Mouse (Mus musculus) Muller cell, postnatal 12 days (primary cell): ENCODE measurements around the gene Zdhhc1.

Experiments used
- DNase-seq: peaks from one replicate; pipeline ENCODE4 v3.0.0-alpha.2; 2015; ENCODE audit errors: inconsistent ontology term

Gene Zdhhc1

GRCm38 (mm10) chr8:105496439-105497180 is at the start of gene Zdhhc1:
TSS of gene Zdhhc1 (minus strand) at chr8:105496902.
- peak; percentile 85 for DNase-seq

- peak; percentile 45 for DNase-seq
Observed at GRCm38 (mm10) chr8:105545249-105545648, 48.5 kb upstream of the Zdhhc1 start.

DNA sequence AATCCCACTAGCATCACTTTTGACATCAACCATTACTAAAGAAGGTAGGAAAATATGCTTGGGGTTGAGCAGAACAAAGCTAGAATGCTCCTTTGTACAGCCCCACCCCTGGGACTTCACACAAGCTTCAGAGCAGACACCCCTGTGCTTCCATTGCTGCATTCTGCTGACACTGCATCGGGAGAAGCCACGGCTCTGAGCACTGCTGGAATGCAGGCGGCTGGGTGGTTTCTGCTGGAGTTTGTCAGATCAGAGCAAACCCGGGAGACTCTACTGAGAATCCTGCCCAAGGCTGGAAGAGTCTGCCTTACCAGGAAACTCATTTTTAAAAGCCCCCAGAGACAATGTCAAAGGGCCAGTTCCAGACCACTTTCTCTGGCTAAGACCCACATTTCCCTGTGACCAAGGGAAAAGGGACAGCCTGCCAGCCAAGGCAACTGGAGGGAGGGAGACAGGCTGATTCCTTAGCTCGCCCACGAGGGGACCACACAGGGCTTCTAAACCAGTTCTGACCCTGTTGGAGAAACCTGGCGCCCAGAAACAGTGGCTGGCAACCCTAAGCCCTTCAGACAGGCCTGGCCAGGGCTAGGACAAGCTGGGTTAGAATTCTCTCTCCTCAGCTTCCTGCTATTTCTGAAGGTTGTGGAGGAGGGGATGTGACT is 48.0 kb upstream of the Zdhhc1 start:
- DNase-seq: peak; percentile 64

GRCm38 (mm10) chr8:105543703-105544102 is 47.0 kb upstream of the Zdhhc1 start:
- DNase-seq: no peak

DNA sequence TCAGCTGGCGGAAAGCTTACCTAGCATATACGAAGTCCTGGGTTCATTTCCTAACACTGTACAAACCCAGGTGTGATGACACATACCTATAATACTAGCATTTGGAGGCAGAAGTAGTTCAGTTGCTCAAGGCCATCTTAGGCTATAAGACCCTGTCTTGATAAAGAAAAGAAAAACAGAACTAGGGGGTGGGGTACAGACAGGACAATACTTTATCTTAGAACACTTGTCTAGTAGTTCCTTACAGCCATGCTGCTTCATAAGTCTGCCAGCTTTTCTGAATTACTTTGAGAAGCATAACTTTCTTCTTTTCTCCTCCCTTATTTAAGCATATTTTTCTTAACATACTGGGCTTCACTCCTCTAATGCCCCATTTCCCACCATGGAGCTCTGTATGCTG is 46.1 kb upstream of the Zdhhc1 start:
- DNase-seq: no peak

GRCm38 (mm10) chr8:105542032-105542656 is 45.4 kb upstream of the Zdhhc1 start:
- DNase-seq: no peak

DNA sequence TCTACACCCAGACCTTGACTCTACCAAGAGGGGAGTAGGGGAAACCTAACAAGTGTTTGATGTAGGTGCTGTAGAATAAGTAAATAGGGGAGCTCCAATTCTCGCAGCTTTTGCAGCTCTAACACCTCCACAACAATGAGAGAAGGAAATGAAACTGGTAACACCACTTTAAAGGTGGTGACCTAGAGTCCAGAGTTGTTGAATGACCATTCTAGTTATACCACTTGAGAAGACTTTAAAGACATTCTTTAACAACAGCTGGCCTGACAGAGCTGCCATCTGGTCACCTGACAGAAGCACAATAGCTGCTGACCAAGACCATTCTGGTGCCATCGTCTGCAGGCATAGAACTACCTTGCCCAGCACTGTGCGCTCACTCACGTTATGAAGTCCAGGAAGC is 42.2 kb upstream of the Zdhhc1 start:
- DNase-seq: no peak

- DNase-seq: no peak
Observed at GRCm38 (mm10) chr8:105537011-105537677, 40.4 kb upstream of the Zdhhc1 start.

- DNase-seq: no peak
Observed at GRCm38 (mm10) chr8:105536546-105536945, 39.8 kb upstream of the Zdhhc1 start.

GRCm38 (mm10) chr8:105533892-105534329 is 37.2 kb upstream of the Zdhhc1 start:
- peak; percentile 47 for DNase-seq

DNA sequence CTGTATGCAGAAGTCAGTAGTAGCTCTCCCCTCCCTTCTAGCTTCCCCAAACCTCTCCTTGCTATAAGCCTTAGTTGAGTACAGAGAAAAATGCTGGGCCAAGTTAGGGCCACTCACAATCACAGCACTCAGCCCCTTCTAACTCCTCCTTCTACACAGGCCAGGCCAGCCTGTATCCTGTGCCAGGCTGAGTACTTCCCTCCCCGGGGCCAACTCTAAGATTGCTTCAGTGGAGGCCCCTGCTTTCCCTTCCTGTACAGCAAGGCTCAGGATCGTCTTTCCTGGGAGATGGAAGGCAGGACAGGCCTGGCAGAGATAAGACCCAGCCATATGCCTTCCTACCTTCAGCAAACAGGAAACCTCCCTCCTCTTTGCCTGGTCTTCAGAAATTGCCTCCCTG is 36.7 kb upstream of the Zdhhc1 start:
- no peak for DNase-seq

DNA sequence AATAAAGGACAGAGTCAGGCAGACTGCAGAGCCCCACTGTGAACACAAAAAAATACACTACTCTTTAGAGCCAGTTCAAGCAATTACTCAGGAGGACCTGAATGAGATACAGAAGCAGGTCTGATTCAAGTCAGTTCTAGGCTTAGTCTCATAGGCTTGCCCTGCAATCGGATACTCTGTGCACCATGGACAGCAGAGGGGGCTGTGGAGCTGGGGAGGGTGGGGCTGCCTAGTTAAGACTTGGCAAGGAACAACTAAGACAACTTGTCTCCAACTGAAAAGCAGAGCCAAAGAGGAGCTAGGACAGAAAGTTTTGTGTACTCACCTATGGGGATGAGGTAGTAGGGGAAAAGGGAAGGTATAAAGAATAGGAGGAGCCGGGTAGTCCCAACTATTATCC is 35.1 kb upstream of the Zdhhc1 start:
- DNase-seq: peak; percentile 46

DNA sequence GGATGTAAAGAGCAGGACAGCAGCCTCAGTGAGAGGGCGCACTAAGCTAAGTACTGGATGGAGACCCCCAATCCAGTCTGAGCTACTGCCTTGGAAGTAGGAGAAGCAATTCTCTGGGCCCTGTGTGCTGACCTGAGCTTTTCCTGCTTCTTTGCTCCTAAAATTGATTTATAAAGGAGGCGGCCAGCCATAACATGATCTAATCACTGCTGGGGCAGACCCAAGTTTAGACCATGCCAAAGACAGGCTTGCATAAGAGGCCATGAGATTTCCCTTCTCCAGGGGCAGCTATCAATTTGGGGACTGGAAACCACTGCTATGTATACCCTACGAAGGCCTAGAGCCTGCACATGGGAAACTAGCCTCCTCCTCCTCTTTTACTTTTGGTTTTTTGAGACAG is 32.6 kb upstream of the Zdhhc1 start:
- DNase-seq: no peak

DNA sequence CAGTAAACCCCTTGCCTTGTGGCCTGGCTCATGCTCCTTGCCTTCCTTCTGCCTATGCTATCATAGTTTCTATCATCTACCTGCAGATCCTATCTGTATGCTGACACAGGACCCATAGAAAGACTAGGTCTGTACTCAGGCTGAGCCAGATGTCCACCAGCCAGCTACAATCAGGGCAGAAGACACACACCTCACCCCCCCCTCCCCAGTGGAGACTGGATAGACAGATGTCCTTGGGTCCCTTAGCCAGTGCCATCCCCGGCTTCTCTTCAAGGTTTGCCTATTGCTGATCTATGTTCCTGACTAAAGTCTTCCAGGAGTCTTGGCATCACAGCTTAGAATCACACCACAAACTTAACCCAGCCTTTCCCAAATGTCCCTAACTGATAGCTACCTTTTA is 31.5 kb upstream of the Zdhhc1 start:
- no peak for DNase-seq

DNA sequence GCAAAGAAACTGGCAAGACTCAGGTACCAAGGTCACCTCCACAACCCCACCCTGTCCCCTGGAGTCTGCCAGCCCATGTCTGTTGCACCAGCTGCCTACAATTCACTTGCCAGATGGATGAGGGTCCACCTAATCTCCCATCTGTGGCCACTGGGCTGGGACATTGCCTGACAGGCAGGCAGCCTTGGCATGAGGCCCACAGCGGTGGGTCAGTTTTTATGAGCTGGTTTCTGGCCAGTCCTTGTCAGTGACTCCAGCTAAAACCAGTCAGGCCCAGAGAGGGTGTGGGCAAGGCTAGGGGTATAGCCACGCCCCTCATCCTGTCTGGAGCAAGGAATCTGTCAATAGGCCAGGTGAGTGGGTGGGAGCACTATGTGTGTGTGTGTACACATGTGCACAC is 30.4 kb upstream of the Zdhhc1 start:
- no peak for DNase-seq

GRCm38 (mm10) chr8:105522890-105523289 is 26.2 kb upstream of the Zdhhc1 start:
- no peak for DNase-seq

DNA sequence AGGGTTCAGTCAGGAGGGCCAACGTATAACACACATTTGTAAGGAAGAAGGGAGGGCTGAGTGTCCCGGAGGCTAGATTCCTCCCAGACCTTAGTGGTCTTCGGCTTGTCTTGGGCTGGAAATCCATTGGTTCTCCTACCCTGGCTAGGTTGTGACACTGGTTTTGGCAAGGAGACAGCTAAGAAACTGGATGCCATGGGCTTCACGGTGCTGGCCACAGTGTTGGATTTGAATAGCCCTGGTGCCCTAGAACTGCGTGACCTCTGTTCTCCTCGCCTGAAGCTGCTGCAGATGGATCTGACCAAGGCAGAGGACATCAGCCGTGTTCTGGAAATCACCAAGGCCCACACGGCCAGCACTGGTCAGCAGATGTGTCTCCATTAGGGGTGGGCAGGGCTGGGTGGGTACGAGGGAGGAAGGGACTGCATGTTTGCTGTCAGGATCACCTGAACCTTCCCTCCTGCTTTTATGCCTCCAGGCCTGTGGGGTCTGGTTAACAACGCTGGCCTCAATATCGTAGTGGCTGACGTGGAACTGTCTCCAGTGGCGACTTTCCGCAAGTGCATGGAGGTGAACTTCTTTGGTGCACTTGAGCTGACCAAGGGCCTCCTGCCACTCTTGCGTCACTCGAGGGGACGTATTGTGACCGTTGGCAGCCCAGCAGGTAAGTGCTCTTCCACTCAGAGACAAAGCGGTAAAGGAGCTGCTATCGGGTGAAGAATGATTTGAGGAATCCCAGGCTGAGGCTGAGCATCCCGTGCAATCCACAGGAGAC is 25.5 kb upstream of the Zdhhc1 start:
- no peak for DNase-seq

DNA sequence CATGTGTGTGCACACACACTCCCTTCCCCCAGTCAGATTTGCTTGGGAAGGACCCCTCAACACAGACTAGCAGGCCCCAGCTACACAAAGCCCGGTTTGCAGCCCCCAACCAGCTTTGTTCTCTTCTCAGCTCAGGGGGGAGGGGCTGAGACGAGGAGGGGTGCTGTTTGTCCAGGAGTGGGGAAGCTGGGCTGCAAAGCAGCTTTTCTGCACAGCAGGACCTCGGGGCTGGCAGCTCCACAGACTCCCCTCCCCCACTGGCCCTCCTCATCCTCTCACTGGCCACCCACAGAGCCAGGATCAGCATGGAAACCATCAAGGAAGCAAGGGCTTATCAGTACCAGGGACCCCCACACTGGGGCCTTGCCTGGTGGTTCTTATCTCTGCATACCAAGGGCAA is 24.4 kb upstream of the Zdhhc1 start:
- DNase-seq: no peak

DNA sequence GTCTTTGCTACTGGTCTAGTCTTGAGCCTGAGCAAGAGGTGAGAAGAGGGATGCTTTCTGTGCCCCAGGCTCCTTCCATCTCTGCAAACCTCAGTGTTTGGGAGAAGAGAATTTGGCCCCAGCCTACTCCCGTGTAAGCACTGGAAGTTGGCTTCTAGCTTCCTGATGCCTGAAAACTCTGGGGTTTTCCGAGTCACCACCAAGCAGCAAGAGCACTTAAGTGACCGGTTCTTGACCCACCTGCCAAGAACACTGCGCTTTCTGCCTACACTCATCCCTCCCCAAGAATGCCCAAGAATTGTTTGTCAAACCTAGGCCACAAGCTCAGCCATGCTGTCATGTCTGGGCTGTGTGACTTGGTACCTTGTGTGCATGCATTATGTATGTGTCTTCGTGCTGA is 23.8 kb upstream of the Zdhhc1 start:
- DNase-seq: no peak

GRCm38 (mm10) chr8:105519591-105519990 is 22.9 kb upstream of the Zdhhc1 start:
- DNase-seq: no peak

- DNase-seq: peak; percentile 63
Observed at GRCm38 (mm10) chr8:105518436-105519313, 22.0 kb upstream of the Zdhhc1 start, which contains the start of gene Hsd11b2. TSS of gene Hsd11b2 (plus strand) at chr8:105518755.
